Mouse (Mus musculus): Measurements from ENCODE around the gene Gm1123.
A peak's percentile ranks its signal among the peaks of the same experiment; 100 is the strongest.

Gene Gm1123

DNA sequence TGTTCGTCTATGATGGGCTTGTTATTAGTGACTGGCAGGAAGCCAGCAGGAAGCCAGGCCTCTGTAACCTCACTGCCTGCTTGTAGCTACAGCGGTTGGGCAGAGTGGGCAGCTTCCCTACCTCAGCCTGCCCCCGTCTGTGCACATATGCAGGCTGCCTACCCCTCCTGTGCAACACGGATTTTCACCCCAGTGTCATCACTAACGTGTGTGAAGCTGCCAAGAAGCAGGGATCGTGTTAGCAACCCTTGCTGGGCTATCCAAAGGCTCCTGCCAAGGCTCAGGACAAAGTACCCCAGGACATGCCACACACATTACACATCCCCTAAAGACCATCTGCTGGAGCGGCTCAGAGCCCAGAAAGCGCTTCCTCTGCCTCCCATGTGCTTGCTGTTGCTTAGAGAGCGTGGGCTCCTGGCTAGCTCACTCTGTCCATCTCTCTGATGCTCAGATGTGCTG is 35.6 kb downstream of the Gm1123 start:
- no peak for DNase-seq

DNA sequence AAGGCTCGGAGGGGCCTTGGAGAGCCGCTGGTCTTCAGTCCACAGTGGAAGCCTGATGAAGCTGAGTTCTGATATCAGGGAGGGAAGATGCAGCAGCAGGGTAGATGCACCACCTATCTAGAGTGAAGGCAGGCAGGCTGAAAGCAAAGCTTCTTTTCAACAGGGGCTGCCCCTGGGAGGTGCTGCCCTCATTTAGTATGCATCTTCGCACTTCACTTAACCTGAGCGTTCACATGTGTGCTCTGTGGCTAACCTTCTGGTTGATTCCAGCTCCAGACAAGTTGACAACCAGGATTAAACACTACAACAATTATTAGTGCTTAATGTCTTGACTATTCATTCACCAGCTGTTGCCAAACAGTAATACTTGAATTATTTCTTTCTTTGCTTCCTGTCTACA is 41.4 kb downstream of the Gm1123 start:
- no peak for DNase-seq

DNA sequence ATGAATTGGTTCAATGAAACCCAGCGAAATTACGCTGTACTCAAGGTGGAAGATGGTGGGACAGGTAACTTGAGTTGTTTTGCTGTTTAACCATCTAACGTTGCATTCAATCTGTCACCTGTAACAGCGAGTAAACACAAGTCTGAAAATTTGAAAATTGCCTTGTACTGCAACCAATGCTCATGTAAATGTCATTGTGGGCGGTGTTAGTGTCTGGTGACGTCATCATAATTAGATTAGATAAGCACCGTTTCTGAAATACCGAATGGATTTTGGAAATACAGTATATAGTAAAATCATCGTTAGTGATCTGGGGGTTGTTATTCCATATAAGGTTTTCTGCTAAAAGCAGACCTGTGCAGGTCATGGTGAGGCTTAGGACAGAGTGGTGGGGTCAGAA is 48.4 kb downstream of the Gm1123 start:
- DNase-seq = no peak

DNA sequence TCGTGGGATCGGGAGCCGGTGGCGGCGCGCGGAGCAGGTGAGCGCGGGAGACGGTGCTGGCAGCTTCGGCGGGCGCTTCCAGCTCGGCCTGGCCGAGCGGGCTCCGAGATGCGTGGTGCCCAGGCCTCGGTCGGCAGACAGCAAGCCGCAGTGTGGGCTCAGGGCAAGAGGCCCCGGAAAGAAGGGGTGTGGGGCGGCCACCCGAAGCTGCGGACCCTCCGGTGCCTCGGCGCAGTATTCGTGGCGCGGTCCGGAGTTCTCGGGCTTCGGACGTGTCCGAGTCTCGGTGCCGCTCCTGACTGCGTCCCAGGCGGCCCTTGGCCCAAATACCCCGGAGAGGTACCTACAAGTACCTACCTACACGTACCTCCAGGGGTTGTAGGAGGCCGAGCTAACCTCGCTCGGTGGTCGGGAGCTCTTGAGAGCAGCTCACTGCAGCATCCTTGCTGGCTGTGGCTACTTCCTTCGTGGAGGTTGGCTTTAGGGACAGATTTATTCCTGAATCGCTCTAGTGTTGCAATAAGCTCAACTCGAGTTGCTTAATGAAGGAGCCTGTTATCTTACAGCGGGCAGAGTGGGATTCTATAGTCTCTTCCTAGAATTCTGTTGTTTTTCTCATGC is 48.9 kb downstream of the Gm1123 start:
- no peak for DNase-seq

DNA sequence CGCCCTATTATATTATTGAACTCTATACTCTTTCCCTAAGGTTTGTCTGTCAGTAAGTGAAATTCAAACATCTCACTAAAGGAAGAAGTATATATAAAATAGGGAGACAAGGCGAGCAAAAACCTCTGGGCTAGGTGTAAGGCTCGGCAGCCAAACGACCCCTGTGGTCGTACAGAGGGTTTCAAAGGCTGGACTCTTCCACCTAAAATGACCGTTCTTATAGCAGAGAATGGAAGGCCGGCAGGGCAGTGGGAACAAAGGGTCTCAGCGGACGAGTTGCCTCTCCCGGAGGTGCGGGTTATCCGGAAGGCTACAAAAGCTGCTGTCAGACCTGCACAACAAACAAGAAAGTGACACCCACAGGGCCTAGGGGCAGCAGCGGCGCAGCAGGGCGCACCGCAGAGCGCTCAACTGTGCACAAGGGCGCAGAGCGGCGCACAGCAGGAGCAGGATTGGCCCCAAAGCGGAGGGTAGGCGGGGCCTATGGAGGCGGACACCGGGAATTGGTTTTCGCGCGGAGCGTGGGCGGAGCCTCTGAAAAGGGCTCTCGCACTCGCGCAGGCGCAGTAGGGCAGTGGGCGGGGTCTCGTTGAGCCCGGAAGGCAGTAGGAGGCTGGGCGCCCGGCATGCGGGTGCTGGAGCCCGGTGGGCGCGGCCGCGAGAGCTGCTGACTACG is 49.6 kb downstream of the Gm1123 start, which contains the start of gene Faim:
Gene Faim (plus strand): TSS at position 574 of the 676 bp plus-strand sequence.
- peak; percentile 100 for DNase-seq

DNA sequence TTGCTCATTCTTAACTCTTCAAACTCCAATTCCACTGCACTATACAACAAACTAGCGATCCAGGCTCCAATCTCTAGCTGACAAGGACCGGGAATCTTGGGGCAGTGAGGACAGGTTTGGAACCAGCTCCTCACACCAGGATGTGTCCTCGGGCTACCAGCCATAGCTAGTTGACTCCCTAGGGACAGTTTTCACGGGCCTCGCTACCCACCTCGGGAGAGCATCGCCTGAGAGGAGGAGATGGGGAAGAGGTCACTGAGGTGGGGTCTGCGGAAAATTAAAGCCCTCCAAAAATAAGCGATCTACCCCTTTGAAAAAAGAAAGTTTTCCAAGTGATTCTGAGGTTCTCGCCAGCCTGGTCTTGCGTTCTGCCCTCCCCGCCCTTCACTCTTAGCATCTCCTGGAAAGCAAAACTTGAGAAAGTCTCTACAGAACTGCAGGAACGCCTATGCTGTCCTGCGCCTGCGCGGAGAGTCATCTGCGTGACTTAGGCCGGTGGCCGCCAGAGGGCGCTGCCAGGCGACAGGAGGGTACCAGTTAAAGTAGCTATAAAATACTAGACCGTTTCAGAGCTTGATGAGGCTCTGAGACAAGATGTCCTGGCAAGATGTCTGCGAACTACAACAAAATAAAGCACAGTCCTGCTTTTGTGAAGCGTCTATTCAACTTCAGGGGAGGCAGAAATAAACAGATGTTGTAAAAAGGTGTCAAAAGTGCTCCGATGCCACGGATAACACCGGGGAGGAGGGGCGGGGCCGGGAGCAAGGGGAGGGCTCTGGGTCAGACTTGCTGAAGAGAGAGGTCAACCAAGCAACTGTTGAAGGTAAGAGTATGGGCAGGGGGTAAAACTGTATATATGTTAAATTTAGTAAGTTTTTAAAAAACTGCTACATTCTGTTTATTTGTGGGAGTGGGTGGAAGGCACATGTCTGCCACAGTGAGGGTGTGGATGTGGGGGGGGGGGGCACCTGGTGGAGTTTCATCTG is 55.8 kb downstream of the Gm1123 start:
- DNase-seq = peak; percentile 90

DNA sequence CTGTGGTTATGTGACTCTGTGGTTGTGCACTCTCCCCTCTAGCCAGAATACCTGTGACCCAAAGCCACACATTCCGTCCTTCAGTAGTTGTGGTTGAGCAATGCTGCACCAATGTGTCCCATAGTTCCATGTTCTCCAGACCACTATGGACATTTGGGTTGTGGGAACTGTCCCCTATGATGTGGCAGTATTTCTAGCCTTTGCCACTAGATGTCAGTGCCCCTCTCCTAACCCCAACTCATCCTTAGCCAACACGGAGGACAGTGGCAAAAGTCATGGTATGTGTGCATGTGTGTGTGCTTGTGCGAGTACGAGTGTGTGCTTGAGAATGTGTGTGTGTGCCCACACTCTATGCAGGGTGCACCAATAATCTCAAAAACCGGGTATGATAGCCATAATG is 59.0 kb downstream of the Gm1123 start:
- DNase-seq = no peak

DNA sequence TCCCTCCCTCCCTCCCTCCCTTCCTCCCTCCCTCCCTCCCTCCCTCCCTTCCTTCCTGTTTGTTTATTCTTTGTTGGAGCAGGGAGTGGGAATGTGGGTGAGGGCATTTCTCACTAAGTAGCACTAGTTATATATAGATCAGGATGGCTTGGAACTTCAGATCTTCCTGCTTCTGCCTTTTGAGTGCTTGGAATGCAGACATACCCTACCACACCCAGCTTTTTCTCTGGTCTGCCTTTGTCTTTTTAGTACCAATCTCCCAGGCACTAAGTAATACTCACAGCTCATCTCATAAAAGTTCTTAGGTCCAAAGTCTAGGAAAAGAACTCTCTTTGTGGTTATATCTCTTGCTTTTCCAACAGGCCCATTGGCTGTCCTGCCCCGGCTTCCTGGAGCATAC is 59.4 kb downstream of the Gm1123 start:
- no peak for DNase-seq

DNA sequence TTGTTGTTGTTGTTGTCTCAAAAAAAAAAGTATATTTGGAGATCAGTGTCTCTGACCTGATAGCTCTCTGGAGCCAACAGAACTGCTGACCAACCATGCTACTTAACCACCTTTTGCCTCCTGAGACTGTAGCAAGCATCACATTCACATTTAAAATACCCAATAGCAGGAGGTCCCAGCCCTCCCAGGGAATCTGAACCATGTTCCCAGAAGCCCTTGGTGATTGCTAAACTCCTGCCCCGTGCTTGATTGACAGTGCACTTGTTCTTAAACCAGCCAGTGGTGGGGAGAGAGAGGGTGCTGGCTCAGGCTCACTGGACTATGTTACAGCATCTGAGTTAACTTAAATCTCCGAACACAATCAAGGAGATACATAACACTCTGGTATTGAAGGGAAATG is 60.6 kb downstream of the Gm1123 start:
- no peak for DNase-seq

DNA sequence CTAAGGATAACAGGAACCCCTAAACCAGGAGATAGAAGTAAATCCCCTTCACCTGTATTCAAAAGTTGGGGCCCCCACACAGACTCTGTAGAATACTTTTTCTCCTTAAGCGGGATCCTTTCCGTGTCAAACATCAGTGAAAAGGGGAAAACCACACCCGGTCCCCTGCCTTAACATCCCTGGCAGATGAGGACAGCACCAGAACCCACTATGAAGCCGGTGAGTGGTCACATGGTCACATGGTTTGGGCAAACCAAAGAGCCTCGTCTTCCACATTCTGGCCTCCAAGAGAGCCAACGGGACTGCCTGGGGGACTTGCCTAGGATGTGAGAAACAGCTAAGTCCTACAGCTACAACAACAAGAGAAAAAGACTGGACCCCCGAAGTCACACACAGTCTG is 62.0 kb downstream of the Gm1123 start:
- no peak for DNase-seq

DNA sequence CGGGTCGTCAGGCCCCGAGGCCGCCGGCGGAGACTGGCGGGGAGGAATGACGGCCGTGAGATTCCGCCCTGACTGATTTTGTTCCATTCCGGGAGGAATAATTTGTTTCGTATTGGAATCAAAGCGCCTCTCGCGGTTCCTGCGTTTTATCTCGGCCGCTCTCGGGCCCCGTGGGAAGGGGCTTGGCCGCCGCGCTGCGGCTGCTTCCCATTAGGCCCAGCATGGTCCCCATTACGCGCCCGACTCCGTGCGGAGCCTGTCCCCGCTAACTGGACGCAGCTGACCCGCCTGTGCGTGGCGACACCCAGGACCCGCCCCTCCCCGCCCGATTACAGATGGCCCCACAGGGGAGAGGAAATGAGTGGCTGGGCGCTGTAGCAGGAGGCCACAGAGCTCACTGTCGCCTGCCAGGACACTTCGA is 62.4 kb downstream of the Gm1123 start:
- DNase-seq = no peak

DNA sequence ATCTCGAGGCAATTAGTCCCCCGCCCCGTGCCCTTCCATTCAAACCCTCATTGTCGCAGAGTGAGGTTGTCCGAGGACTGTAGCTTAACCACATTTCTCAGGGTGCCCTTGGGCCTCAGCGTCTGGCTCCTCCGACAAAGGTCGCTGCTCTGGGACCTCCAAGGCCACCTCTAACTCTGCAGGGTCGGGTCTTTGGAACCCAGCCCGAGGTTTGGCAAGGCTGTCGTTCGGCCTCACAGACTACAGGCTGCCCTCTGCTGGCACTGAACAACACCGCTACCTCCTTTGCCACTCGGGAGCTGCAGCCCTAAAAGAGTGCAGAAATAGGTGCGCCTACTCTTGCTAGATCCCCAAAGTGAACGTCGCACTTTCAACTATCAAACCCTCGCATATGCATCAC is 70.4 kb downstream of the Gm1123 start:
- DNase-seq = peak; percentile 48

DNA sequence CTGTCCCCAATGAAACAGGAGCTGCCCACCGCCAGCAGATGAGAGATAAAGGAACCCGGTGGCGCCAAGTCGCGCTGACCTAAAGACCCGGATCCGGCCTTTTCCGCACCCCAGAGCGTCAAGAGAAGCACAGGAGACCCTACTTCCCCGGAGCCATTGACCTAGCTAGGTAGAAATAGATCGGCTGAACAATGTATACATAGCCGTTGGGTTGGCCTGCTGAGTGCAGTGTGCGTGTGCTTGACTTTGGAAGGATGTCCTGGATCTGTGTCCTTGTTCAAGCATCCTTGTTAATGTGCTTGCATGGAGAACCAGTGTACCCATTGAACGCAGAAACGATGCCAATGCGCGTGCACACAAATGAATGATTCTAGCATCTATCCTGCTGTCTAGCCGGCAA is 71.9 kb downstream of the Gm1123 start:
- no peak for DNase-seq

DNA sequence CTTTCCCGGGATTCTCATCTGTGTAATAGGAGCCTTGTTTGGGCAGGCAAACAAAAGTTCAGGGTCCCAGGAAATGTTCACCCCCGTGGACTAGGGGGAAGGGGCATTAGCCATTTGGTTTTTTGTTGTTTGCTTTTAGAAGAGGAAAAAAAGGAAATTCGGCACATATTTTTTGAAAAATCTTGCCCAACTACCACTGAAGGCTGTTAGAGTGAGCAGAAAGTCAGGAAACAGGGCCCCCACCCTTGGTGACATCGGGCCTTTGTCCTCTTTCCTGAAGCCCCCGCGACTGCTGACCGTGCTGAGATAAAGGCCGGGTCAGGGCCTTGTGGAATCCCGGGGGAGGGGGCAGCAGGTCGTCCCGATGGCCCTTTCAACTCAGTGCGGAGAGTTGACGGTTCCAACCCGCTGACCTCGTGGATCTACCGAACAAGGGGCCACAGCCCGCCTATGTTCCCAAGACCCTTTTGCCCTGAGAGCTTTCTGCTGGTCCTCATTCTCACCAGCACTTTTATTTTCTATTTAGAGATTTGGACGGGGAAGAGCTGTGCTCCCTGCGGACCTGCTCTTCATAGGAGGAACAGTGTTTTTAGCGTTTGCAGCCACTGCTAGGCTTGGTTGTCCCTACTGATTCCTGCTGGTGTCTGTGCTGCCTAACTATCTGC is 72.9 kb downstream of the Gm1123 start:
- no peak for DNase-seq

DNA sequence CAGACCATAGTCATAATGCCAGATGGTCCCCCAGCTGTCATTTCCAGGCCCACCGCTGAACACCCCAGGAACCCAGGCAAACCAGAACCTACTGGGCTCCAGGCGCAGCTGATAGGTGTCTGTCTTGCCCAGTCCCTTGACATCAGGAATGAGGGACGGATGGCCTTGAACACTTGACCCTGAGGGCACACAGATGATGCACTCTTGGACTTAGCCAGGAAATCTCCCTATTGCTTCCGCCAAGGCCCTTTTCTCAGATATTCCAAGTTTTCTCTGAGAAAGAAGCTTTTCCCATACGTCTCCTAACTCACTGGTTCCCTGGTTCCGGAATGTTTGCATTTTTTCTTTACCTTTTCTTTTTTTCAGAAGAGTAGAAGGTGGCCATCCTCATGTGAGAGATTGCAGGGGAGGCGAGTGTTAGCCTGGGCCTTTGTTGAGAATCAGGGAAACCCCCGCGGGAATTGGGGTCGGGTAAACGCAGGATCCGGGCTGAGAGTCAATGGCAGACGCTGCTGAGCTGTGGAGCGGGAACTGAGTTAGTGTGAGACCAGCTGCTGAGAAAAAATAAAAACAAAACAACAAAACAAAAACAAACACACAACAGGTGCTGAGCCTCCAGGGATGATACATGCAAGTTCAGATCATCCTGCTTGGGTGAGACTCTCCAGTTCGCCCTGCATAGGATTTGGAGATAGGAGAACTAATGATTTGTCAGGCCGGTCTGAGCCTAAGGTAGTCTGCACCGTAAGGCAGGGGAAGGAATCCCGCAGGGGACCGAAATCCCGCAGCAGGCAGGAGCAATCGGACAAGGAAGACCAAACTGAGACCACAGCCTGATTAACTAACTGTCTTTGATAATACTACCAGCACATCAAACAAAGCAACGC is 73.7 kb downstream of the Gm1123 start:
- DNase-seq = no peak

DNA sequence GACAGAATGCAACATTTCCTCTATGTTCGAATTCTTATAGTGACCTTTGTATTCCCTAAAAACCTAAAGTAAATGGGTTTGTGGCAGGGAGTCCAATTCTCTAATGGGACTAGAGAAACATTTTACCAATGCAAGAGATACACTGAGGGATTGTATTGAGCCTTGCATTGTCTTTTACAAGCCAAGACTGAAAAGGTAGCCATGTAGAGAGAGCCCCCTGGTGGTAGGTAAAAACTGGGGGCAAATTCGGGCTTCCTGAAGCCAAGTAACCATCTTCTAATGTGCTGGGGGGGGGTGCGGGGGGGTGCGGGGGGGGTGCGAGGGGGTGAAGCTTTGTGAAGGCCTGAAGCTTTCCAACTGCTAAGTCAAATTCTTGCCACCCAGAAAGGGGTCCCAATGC is 75.2 kb downstream of the Gm1123 start:
- no peak for DNase-seq

DNA sequence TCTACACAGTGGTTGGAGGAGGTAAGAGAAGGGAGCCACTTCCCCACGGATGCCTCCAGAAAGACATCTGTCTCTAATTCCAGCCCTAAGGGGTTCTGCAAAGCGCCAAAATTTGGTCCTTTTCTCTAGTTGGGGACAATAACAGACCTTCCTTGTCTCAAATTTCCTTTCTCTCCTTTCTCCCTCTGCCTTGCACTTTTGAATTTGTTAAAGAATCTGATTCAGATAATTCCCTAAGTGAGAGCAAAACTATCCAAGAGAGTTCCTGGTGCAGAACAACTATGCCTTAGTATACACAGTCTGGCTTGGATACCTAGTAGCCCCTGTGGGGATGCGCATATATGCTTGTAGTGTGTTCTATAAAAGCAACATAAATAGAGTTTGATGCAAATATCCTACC is 75.7 kb downstream of the Gm1123 start:
- no peak for DNase-seq

DNA sequence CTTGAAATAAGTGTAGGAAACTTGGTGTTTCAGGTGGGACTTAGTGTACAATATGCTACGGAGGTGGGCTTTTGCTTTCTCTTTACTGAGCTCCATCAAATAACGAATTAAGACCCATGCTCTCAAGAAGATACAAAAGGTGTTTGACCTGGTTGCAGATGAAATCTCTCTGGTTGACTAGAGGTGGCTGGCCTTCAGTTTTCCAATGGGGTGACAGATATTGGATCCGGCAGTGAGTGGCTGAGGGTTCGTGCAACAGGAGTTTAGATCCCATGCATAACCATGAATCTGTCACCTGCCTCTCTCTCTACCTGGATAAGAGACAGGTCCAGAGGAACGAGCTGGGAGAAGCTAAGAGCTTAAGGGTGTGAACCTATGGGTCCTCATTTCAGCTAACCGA is 76.9 kb downstream of the Gm1123 start:
- DNase-seq = no peak

DNA sequence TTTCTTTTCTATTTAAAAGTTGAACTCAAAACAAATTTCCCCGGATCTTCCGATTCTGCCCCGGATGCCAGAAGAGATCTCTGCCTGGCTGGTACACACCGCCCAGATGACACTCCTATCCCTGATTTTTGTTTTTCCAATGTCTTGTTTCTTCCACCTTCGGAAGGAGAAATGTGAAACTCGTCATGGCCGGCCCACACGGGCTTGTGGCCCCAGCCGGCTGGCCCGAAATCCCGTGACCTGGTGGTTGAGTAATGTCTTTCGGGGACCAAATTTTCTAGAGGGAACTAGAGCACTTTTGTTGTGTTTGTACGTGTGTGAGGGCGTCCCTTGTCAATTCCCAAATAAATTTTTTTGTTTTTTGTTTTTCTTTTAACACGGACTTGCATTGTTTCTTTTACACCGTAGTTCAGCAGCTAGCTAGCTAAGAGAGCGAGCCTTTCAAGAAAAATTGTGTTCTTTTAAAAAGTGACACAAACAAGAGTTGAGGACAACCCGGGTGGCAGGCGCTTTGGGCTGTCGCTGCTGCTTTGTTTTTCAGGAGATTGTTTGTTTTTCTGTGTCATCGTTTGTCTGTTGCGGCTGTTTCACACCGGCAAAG is 77.7 kb downstream of the Gm1123 start:
- DNase-seq = no peak
